Mouse (Mus musculus) lung, postnatal 0 days (tissue): ENCODE results near the gene Ldhb. TPM values are rescaled to one million over a fixed set of nuclear protein-coding genes. Genes with fewer than 3 reads are reported as not detected.

ENCODE experiments used
- ATAC-seq: fragments of 200-750 bp; cut with Nextera tagmentation; 2 replicates; pipeline ENCODE4 v1.8.0; 2017; ENCODE audit warnings: moderate library complexity
- DNase-seq: peaks from one replicate; pipeline ENCODE4 v3.0.0-alpha.2; 2016; ENCODE audit warnings: low spot score
- H3K27ac ChIP-seq: fragments of 300-500 bp; sonication (generic); 2 replicates; pipeline ENCODE4 v1.5.1; 2014; ENCODE audit warnings: antibody characterized with exemption, mild to moderate bottlenecking, low read length, mixed read lengths
- H3K27me3 ChIP-seq: fragments of 300-500 bp; sonication (generic); replicated peaks from 2 replicates; pipeline ENCODE4 v1.6.1; 2014; ENCODE audit warnings: low read length, mixed read lengths; ENCODE audit not compliant: insufficient read depth
- H3K36me3 ChIP-seq: fragments of 300-500 bp; sonication (generic); 2 replicates; pipeline ENCODE4 v1.6.1; 2014; ENCODE audit warnings: low read length, mixed read lengths; ENCODE audit not compliant: insufficient read depth
- H3K4me1 ChIP-seq: fragments of 300-500 bp; sonication (generic); 2 replicates; pipeline ENCODE4 v1.6.1; 2014; ENCODE audit warnings: antibody characterized with exemption, low read depth, low read length, mixed read lengths; ENCODE audit not compliant: insufficient read depth
- H3K4me2 ChIP-seq: fragments of 300-500 bp; sonication (generic); replicated peaks from 2 replicates; pipeline ENCODE4 v1.6.1; 2014; ENCODE audit warnings: low read depth, mild to moderate bottlenecking, low read length, moderate library complexity, mixed read lengths
- H3K4me3 ChIP-seq: fragments of 300-500 bp; sonication (generic); 2 replicates; pipeline ENCODE4 v1.5.1; 2014; ENCODE audit warnings: low read depth, low read length
- H3K9ac ChIP-seq: fragments of 300-500 bp; sonication (generic); replicated peaks from 2 replicates; pipeline ENCODE4 v1.6.1; 2014; ENCODE audit warnings: low read depth, mild to moderate bottlenecking
- H3K9me3 ChIP-seq: fragments of 300-500 bp; sonication (generic); 2 replicates; pipeline ENCODE4 v1.6.1; 2016; ENCODE audit warnings: low read length, mixed read lengths
- CTCF ChIP-seq: IDR thresholded peaks from 2 replicates; pipeline ENCODE4 v1.5.1; 2016; ENCODE audit warnings: antibody characterized with exemption, mild to moderate bottlenecking
- EP300 ChIP-seq: IDR thresholded peaks from 2 replicates; pipeline ENCODE4 v1.6.1; 2016; ENCODE audit warnings: antibody characterized with exemption, mild to moderate bottlenecking, control low read depth
- WGBS: fragments of 180-500 bp; shearing (Covaris S2); extraction: QIAGEN DNeasy Blood & Tissue Kit; methylation state at CpG from one replicate; pipeline ENCODE4 v1.1.7; 2014; 5-methylcytosine and 5-hydroxymethylcytosine counted together
- polyA plus RNA-seq: library from polyadenylated mRNA; unstranded; fragments of >200 nt; fragmentation: Nextera tagmentation; extraction: Ambion mirVana; gene quantifications from 2 replicates; pipeline ENCODE4 v1.2.1, GENCODE M21; 2015

Gene Ldhb
- polyA plus RNA-seq, 1 experiment from 2014 or later, result 182 TPM

DNA sequence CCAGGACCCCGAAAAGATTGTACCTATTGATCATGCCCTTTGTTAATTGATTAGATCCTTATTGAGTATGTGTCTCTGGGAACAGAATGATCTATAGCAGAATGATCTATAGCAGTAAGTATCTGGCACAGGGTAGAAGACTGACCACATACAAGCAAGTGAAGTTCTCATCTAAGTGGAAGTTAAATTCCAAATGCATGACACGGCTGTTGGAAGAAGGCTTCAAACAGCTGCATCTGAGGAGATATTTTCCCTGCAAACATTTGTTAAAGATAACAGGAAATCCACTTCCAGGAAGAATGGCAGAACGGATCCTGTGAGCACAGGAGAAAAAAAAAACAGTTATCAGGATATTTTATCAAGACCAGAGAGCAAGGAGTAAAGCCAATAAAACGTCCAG, 35.9 kb upstream of the Ldhb start:
- no peak for ATAC-seq
- no peak overlapping the region for H3K4me3 ChIP-seq
- no peak for TF ChIP-seq CTCF
- TF ChIP-seq EP300, result no peak
- no peaks in the 10 kb centered on the region; the same call in 1 of the 2 replicates for H3K4me1 ChIP-seq
- H3K9ac ChIP-seq, result no peak overlapping the region
- no peaks in the 10 kb centered on the region for H3K27me3 ChIP-seq
- H3K4me2 ChIP-seq, result no peak overlapping the region
- H3K27ac ChIP-seq, result no peak overlapping the region
- DNase-seq, result no peak
- no peaks in the 10 kb centered on the region for H3K36me3 ChIP-seq
- no peaks in the 10 kb centered on the region for H3K9me3 ChIP-seq
- 34% methylated on average over 4 of the region's 4 CpGs for WGBS

DNA sequence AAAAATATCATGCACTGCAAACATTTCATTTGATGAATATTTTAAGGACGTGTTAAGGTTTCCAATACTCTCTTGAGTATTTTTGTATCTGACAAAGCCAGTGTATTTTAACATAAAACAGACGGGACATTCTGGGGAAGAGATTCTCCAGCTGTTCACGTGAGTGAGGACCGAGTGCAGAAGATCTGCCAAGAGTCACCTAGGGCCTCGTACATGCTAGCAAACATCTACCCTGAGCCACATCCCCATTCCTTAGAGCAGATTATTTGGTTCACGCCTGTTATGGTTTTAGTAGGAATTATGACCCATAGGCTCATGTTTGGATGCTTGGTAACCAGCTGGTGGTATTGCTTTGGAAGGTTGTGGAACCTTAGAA, 35.0 kb upstream of the Ldhb start:
- Histone ChIP-seq H3K9me3 (no peaks in the 10 kb centered on the region), H3K4me1 (peaks cover 3% of the 10 kb centered on the region; the same call in 1 of the 2 replicates), H3K27ac (no peak overlapping the region), H3K4me2 (no peak overlapping the region), H3K9ac (no peak overlapping the region), H3K36me3 (no peaks in the 10 kb centered on the region), H3K4me3 (no peak overlapping the region), H3K27me3 (no peaks in the 10 kb centered on the region)
- TF ChIP-seq CTCF, result no peak
- no peak for TF ChIP-seq EP300
- ATAC-seq (no peak), DNase-seq (no peak)
- 61% methylated on average over 6 of the region's 6 CpGs for WGBS

DNA sequence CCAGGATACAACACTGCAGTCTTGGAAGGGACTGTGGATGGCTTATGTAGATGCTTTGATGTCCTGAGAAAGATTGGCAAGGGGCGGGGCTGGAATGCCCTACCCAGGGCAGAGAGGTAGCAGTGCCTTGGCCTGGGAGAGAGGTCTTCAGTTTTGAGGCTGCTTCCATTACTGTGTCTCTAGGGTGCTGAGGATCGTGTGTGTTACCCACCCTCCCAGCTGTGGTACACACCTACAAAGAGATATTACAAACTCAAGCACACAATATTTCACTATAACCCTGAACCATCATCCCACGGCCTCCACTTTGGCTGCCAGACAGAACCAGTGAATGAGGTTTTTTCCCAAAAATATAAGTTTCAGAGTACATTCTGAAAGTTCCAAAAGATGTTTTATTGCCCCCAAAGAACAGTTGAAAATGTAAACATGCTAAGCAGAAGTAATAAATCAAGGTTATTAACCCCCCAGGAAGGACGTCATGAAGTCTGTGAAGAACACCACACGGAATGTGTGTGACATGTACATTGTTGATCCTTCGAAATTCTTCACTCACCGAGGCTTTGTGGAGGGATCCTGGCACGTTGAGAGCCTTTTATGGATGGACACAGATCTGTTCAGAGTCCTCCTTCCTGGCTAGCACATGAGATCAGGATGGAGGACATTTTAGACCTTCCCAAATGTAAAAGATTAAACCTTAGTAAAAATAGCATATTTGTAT, 34.5 kb upstream of the Ldhb start:
- peaks cover 3% of the 10 kb centered on the region; the same call in 1 of the 2 replicates for H3K4me1 ChIP-seq
- H3K27me3 ChIP-seq, result no peaks in the 10 kb centered on the region
- H3K4me3 ChIP-seq, result no peak overlapping the region
- H3K9ac ChIP-seq, result no peak overlapping the region
- WGBS, result 49% methylated on average over 8 of the region's 8 CpGs
- H3K27ac ChIP-seq, result no peak overlapping the region
- TF ChIP-seq CTCF, result no peak
- no peak for TF ChIP-seq EP300
- ATAC-seq (no peak), DNase-seq (no peak)
- no peak overlapping the region for H3K4me2 ChIP-seq
- no peaks in the 10 kb centered on the region for H3K36me3 ChIP-seq
- no peaks in the 10 kb centered on the region for H3K9me3 ChIP-seq

DNA sequence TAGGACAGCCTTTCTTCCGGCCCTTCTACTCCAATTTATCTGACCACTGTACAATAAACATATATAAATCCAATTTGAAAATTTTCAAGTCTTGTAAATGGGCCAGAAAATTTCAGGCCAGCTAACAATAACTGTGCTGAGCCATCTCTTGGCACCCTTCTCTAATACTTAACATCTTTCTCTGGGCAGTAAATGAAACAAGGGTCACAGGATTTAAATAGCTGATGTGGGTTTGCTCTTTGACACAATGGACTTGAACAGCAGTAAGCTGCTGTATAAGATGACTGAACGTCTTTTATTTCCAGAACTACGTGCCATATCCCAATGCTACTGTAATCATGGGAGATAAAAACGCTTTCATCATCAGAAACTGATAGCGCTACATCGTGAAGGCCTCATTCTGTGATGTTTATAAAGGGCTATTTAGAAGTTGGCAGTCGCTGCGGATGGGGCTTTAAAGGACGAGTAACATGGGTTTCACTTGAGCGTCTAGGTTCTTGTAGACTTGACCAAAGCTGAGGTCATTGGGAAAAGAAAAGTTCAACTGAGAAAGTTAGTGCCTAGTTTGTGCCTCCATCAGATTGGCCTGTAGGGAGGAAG, 32.9 kb upstream of the Ldhb start:
- no peak for ATAC-seq

DNA sequence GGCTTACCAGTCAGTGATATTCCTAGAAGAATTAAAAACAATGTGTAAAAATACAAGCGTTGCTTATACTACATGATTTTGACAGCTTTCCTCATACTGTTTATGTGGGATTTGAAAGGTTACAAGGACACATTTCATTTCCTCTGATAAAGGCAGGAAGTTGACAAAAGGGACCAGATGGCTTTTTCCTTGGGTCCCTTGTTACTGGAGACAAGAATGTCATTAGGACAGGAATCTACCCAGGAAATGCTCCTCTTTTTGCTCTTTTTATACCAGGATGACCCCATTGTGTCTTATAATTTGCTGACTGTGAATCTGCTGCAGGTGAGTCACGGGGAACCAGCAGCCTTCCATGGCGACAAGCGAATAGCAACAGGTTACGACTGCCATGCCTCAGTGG, 32.4 kb upstream of the Ldhb start:
- no peak overlapping the region for H3K4me2 ChIP-seq
- no peak overlapping the region for H3K4me3 ChIP-seq
- 68% methylated on average over 5 of the region's 5 CpGs for WGBS
- H3K9me3 ChIP-seq, result no peaks in the 10 kb centered on the region
- H3K9ac ChIP-seq, result no peak overlapping the region
- no peak for DNase-seq
- ATAC-seq, result no peak
- TF ChIP-seq EP300 (no peak), CTCF (no peak)
- H3K36me3 ChIP-seq, result no peaks in the 10 kb centered on the region
- H3K27me3 ChIP-seq, result no peaks in the 10 kb centered on the region
- H3K27ac ChIP-seq, result no peak overlapping the region
- peaks cover 3% of the 10 kb centered on the region; the same call in 1 of the 2 replicates for H3K4me1 ChIP-seq

More for the DNA sequence above, 32.9 kb upstream of the Ldhb start:
- TF ChIP-seq EP300, result no peak
- TF ChIP-seq CTCF, result no peak
- Histone ChIP-seq H3K4me2 (no peak overlapping the region), H3K4me3 (no peak overlapping the region), H3K36me3 (no peaks in the 10 kb centered on the region), H3K4me1 (peaks cover 3% of the 10 kb centered on the region; the same call in 1 of the 2 replicates), H3K9me3 (no peaks in the 10 kb centered on the region), H3K9ac (no peak overlapping the region), H3K27me3 (no peaks in the 10 kb centered on the region), H3K27ac (no peak overlapping the region)
- DNase-seq, result no peak
- WGBS, result 58% methylated on average over 10 of the region's 10 CpGs

DNA sequence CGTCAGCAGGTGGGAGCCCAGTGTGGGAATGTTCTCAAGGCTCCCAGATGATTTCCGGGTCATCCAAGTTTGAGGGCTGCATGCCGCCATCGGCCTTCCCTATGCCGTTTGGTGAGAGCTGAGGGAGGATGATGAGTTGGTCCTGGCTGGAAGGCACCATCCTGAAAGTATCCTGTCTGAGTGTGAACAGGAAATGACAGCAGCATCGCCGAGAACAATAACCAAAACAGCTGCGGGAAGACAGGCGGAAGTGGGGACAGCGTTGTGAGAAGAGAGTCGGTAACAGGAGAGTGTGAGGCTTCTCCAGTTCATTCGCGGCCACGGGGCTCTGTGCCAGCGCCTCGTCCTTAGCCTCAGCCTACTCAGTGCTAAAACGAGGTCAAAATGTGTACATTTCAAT, 30.7 kb upstream of the Ldhb start:
- DNase-seq, result peak; percentile 72
- ATAC-seq, result peak; percentile 81

More for the DNA sequence above, 30.7 kb upstream of the Ldhb start:
- no peaks in the 10 kb centered on the region for H3K27me3 ChIP-seq
- H3K9ac ChIP-seq, result no peak overlapping the region
- H3K27ac ChIP-seq, result no peak overlapping the region
- 36% methylated on average over 17 of the region's 17 CpGs for WGBS
- no peaks in the 10 kb centered on the region for H3K36me3 ChIP-seq
- no peaks in the 10 kb centered on the region for H3K9me3 ChIP-seq
- 0 out of 2 replicates have a peak overlapping the region, but pooled peaks have one; percentile 12 for H3K4me2 ChIP-seq
- H3K4me3 ChIP-seq, result no peak overlapping the region
- TF ChIP-seq CTCF (no peak), EP300 (no peak)
- peaks cover 3% of the 10 kb centered on the region; the same call in 1 of the 2 replicates for H3K4me1 ChIP-seq
